Mouse (Mus musculus): ENCODE results near the gene Tcte1. TPM values are rescaled to one million over a fixed set of nuclear protein-coding genes. Genes with fewer than 3 reads are reported as not detected.

The Tcte1 gene
- polyA plus RNA-seq, 1 experiment from 2014 or later = 6.2 TPM

DNA sequence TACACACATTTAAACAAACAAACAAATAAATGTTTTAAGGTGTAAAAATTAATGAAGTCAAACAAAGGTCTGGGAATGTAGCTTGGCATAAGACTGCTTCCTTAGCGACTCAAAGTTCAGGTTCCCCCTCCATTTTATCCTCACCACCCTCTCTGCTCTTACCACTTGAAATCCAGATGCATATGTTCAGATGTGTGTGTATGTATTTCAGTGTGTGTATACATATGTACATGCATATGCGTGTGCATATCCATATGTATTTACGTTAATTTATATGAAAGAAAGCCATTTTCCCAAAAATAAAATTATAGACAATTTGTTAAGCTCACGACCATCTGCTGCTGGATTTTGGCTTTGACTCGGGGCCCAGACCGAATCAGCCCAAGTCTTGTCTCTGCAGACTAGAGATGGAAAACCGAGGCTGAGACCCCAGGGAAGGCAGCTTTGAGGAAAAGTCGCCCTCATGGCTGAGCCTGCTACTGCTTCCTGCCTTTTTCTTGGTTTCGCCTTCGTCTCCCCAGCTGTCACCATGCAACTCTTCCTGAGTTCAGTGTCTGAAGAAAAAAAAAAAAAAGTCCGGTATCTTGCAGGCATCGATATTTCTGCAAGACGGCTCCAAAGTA, 32.6 kb upstream of the Tcte1 start:
- WGBS = 62% methylated on average over 13 of the region's 13 CpGs

DNA sequence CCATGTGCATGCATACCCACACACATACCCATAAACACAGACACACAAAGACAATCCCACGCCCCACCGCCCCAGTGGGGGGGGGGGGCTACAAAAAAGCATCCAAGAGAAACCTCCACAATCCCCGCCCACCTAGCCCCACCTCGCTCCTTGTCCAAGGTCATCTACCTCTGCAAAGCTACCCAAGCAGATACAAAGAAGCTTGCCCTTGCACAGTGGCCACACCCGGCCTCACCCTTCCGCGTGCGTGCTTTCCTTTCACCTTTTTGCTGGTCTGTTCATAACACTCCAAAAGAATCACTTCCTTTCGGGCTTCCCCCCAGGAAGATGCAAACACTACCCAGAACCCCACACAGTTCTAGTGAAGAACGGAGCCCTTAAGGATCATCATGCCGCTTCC, 27.8 kb upstream of the Tcte1 start:
- no peak overlapping the region for H3K27ac ChIP-seq (replicated peaks)
- no peak overlapping the region for H3K4me3 ChIP-seq (replicated peaks)
- no peaks in the 10 kb centered on the region for H3K9me3 ChIP-seq (replicated peaks)
- ATAC-seq (ENCODE audit: insufficient number of reproducible peaks, low FRiP score, low TSS enrichment, low read depth) = no peak
- H3K36me3 ChIP-seq = no peaks in the 10 kb centered on the region
- no peaks in the 10 kb centered on the region for H3K4me1 ChIP-seq
- WGBS = 79% methylated on average over 11 of the region's 11 CpGs
- H3K9ac ChIP-seq = no peak overlapping the region
- no peak overlapping the region for H3K4me2 ChIP-seq (replicated peaks)
- peaks cover 4% of the 10 kb centered on the region; the same call in 1 of the 2 replicates for H3K27me3 ChIP-seq

More for the DNA sequence above, 32.6 kb upstream of the Tcte1 start:
- Histone ChIP-seq H3K27ac (replicated peaks) (no peak overlapping the region), H3K36me3 (no peaks in the 10 kb centered on the region), H3K4me3 (replicated peaks) (no peak overlapping the region), H3K4me1 (no peaks in the 10 kb centered on the region), H3K27me3 (no peaks in the 10 kb centered on the region), H3K9ac (no peak overlapping the region), H3K4me2 (replicated peaks) (no peak overlapping the region), H3K9me3 (replicated peaks) (no peaks in the 10 kb centered on the region)
- ATAC-seq (ENCODE audit: insufficient number of reproducible peaks, low FRiP score, low TSS enrichment, low read depth) = no peak

DNA sequence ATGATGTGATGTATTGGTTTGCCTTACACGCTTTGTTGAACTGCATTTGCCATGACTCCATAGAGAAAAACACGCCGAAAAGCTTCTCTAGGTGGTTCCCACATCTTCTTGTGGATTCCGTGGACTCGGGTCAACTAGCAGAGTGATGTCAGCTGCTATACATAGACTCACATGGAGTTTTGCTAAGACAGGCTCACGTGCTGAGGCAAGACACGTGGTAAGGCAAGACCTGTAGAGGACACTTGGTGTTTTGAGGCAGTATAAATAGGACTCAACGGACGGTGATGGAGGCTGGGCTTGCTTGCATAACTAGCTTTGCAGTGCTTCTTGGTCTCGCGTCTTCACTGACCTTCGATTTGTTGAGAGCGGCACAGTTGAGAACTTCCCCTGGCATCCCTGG, 24.8 kb upstream of the Tcte1 start:
- ATAC-seq (ENCODE audit: insufficient number of reproducible peaks, low FRiP score, low TSS enrichment, low read depth) = no peak
- Histone ChIP-seq H3K27ac (replicated peaks) (no peak overlapping the region), H3K4me2 (replicated peaks) (no peak overlapping the region), H3K4me1 (no peaks in the 10 kb centered on the region), H3K9ac (no peak overlapping the region), H3K9me3 (replicated peaks) (no peaks in the 10 kb centered on the region), H3K4me3 (replicated peaks) (no peak overlapping the region), H3K36me3 (no peaks in the 10 kb centered on the region), H3K27me3 (peaks cover 4% of the 10 kb centered on the region; the same call in 1 of the 2 replicates)
- WGBS = 82% methylated on average over 13 of the region's 13 CpGs

DNA sequence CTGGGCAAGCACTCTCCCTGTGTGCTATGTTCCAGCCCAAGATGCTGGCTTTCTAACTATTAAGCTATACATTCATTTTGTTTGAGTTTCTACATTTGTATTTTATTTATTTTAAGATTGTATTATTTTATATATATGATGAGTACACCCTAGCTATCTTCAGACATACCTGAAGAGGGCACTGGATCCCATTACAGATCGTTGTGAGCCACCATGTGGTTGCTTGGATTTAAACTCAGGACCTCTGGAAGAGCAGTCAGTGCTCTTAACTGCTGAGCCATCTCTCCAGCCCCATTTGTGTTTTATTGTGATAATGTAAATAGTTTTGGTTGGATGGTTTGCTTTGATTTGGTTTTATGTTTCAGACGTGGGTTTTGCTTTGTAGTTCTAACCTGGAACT, 23.7 kb upstream of the Tcte1 start:
- no peak overlapping the region for H3K27ac ChIP-seq (replicated peaks)
- no peak overlapping the region for H3K9ac ChIP-seq
- no peaks in the 10 kb centered on the region for H3K36me3 ChIP-seq
- no peak overlapping the region for H3K4me2 ChIP-seq (replicated peaks)
- H3K27me3 ChIP-seq = peaks cover 4% of the 10 kb centered on the region; the same call in 1 of the 2 replicates
- H3K4me1 ChIP-seq = no peaks in the 10 kb centered on the region
- no peak overlapping the region for H3K4me3 ChIP-seq (replicated peaks)
- no peak for ATAC-seq (ENCODE audit: insufficient number of reproducible peaks, low FRiP score, low TSS enrichment, low read depth)
- WGBS = 40% methylated on average over 2 of the region's 2 CpGs
- no peaks in the 10 kb centered on the region for H3K9me3 ChIP-seq (replicated peaks)

DNA sequence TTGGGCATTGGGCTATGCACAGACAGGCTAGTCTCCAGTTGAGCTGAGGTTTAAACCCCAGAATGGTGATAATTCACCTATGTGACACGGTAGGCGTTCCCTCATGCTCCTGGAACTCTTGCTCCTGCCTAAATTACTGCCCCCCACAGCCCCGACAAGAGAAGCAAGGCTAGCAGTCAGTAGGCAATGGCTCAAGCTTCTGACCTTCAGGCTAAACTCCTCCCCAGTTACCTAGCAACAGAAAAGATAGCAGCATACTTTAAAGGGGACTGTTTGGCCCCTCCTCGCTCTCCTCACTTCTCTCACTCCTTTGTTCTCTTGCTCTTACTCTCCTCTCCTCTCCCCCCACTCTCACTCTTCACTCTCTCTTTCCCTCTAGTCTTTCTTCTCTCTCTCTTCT, 22.3 kb upstream of the Tcte1 start:
- Histone ChIP-seq H3K36me3 (no peaks in the 10 kb centered on the region), H3K27me3 (peaks cover 4% of the 10 kb centered on the region; the same call in 1 of the 2 replicates), H3K27ac (replicated peaks) (no peak overlapping the region), H3K9me3 (replicated peaks) (no peaks in the 10 kb centered on the region), H3K4me1 (no peaks in the 10 kb centered on the region), H3K4me3 (replicated peaks) (no peak overlapping the region), H3K9ac (no peak overlapping the region), H3K4me2 (replicated peaks) (no peak overlapping the region)
- ATAC-seq (ENCODE audit: insufficient number of reproducible peaks, low FRiP score, low TSS enrichment, low read depth) = no peak
- WGBS = 32% methylated on average over 4 of the region's 4 CpGs

DNA sequence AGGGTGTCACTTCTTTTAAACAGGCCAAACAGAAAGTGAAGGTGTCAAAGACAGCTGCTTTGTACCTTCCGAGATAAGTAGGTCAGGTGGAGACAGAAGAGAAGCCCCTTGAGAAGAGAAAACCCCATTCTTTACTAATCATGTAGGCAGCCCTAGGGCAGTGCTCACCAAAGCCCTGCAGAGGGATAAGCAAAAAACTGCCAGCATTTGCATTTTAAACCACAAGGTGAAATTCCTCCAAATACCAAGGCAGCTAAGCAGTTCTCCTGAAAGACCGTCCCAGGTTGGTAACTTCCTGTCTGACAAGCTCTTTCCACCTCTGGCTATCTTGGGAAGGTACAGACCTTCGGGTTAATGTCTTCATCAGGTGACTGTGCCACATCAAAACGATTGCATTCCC, 20.9 kb upstream of the Tcte1 start:
- WGBS = 40% methylated on average over 4 of the region's 4 CpGs
- H3K9ac ChIP-seq = no peak overlapping the region
- no peak for ATAC-seq (ENCODE audit: insufficient number of reproducible peaks, low FRiP score, low TSS enrichment, low read depth)

DNA sequence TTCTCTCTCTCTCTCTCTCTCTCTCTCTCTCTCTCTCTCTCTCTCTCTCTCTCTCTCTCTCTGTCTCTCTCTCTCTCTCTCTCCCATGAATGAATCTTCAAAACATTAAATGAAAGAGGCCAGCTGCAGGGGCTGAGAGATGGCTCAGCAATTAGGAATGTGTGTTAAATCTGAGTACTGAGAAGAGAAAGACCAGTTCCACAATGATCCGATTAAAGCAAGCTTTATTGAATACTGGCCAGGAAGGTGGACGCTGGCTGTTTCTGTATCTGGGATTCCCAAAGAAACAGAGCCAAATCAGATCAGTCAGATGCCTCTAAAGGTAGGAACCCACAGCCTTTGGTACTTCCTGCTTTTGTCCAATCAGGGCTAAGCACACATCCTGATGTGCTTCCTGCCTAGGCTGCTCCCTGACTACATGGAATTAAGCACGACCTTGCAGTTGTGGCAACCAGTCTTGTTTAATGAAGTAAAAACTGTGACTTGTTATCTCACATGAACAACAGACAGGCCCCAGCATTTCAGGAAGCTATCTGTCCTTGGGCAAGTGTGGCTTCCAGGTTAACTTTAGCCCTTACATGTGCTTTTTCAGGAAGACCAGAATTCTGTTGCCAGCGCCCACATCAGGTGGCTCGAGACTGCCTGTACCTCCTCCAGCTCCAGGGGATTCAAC, 19.8 kb upstream of the Tcte1 start:
- WGBS = 51% methylated on average over 5 of the region's 5 CpGs
- peaks cover 1% of the 10 kb centered on the region; the same call in 1 of the 2 replicates for H3K36me3 ChIP-seq
- H3K27ac ChIP-seq (replicated peaks) = no peak overlapping the region
- no peak overlapping the region for H3K4me2 ChIP-seq (replicated peaks)
- ATAC-seq (ENCODE audit: insufficient number of reproducible peaks, low FRiP score, low TSS enrichment, low read depth) = no peak
- no peak overlapping the region for H3K4me3 ChIP-seq (replicated peaks)
- no peaks in the 10 kb centered on the region for H3K9me3 ChIP-seq (replicated peaks)
- H3K9ac ChIP-seq = no peak overlapping the region
- peaks cover 4% of the 10 kb centered on the region; the same call in 1 of the 2 replicates for H3K27me3 ChIP-seq
- peaks cover 9% of the 10 kb centered on the region; the same call in 1 of the 2 replicates for H3K4me1 ChIP-seq

More for the DNA sequence above, 20.9 kb upstream of the Tcte1 start:
- peaks cover 6% of the 10 kb centered on the region; the same call in 1 of the 2 replicates for H3K4me1 ChIP-seq
- H3K27me3 ChIP-seq = peaks cover 4% of the 10 kb centered on the region; the same call in 1 of the 2 replicates
- no peak overlapping the region for H3K4me3 ChIP-seq (replicated peaks)
- H3K36me3 ChIP-seq = no peaks in the 10 kb centered on the region
- no peak overlapping the region for H3K27ac ChIP-seq (replicated peaks)
- no peaks in the 10 kb centered on the region for H3K9me3 ChIP-seq (replicated peaks)
- H3K4me2 ChIP-seq (replicated peaks) = no peak overlapping the region

DNA sequence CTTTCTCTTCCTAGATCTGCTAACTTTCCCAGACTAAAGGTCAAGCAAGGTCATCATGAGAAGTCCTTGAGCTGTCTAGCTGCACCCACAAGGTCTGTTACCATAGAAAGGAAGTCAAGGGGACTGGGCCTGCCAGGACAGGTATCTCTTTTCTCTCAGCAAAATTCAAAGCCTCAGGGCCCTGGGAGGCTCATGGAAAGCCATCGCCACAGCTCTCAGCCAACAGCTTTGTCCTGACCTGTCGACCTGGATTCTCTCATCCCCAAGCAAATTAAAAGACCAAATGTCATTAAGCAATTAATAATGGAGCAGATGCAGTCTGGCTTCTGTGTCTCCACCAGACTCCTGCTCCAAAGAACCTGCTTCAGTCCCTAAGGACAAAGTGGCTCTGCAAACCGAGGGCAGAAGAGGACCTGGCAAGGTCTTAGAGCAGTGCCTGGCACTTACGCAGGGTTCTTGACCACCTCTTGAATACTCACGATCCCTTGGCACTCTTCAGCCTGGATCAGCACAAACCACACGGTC, 17.2 kb upstream of the Tcte1 start:
- no peak overlapping the region for H3K4me3 ChIP-seq (replicated peaks)
- no peak for ATAC-seq (ENCODE audit: insufficient number of reproducible peaks, low FRiP score, low TSS enrichment, low read depth)
- no peak overlapping the region for H3K9ac ChIP-seq
- H3K36me3 ChIP-seq = peaks cover 23% of the 10 kb centered on the region
- H3K4me1 ChIP-seq = peaks cover 9% of the 10 kb centered on the region; the same call in 1 of the 2 replicates
- no peak overlapping the region for H3K27ac ChIP-seq (replicated peaks)
- whole genome bisulfite sequencing = 58% methylated on average over 6 of the region's 6 CpGs
- H3K4me2 ChIP-seq (replicated peaks) = peak overlapping the region; percentile 46; the same call in 1 of the 2 replicates
- no peaks in the 10 kb centered on the region for H3K9me3 ChIP-seq (replicated peaks)
- no peaks in the 10 kb centered on the region for H3K27me3 ChIP-seq

DNA sequence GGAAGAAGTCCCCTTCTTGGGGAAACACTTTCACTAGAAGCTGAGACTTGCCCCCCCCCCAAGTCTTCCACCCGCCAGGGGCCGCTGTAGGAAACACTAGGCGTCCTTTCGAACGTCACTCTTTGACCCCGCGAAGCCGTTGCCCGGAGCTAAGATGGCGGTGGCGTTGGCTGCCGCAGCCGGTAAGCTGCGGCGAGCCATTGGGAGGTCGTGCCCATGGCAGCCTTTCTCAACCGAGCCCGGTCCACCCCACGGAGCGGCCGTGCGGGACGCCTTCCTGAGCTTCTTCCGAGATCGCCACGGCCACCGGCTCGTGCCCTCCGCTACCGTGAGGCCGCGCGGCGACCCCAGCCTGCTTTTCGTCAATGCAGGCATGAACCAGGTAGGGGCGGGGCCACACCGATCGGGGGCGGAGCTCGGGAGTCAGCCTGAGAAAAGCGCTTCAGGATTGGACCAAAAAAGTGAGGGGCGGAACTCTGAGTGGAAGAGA, 16.5 kb upstream of the Tcte1 start, which contains the start of gene Aars2:
TSS of gene Aars2 (plus strand) at position 142 of the 490 bp plus-strand sequence.
- peak within 1 kb of the TSS; percentile 46 for H3K4me2 ChIP-seq (replicated peaks)
- no peaks in the 10 kb centered on the region for H3K27me3 ChIP-seq
- H3K27ac ChIP-seq (replicated peaks) = peak within 1 kb of the TSS; percentile 85
- peak within 1 kb of the TSS; percentile 59; the same call in 1 of the 2 replicates for H3K9ac ChIP-seq
- H3K9me3 ChIP-seq (replicated peaks) = no peaks in the 10 kb centered on the region
- H3K36me3 ChIP-seq = peaks cover 25% of the 10 kb centered on the region
- WGBS = 0% methylated on average over 42 of the region's 42 CpGs
- peak within 1 kb of the TSS; percentile 97 for H3K4me3 ChIP-seq (replicated peaks)
- H3K4me1 ChIP-seq = peaks cover 9% of the 10 kb centered on the region; the same call in 1 of the 2 replicates
- peak; percentile 88 for ATAC-seq (ENCODE audit: insufficient number of reproducible peaks, low FRiP score, low TSS enrichment, low read depth)

DNA sequence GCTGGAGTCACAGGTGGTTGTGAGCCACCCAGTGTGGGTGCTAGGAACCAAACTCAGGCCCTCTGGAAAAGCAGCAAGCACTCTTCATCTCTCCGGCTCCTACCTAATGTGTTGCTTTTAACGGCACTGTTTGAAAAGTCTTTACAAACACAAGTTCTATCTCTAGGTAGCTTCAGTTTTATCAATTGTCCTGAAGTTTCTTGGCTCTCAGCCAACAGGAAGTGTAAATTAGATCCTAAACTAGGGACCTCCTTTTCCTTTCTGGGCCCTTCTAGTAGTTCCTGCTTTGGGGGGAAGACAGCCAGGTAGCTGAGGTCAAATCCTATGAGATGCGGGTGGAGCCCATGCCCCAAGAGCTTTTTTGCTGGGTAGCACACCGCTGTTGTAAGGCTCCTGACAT, 12.4 kb upstream of the Tcte1 start:
- H3K9ac ChIP-seq = no peak overlapping the region
- no peak overlapping the region for H3K4me3 ChIP-seq (replicated peaks)
- peaks cover 26% of the 10 kb centered on the region for H3K36me3 ChIP-seq
- no peak overlapping the region for H3K27ac ChIP-seq (replicated peaks)
- H3K9me3 ChIP-seq (replicated peaks) = no peaks in the 10 kb centered on the region
- peaks cover 9% of the 10 kb centered on the region; the same call in 1 of the 2 replicates for H3K4me1 ChIP-seq
- ATAC-seq (ENCODE audit: insufficient number of reproducible peaks, low FRiP score, low TSS enrichment, low read depth) = no peak
- no peak overlapping the region for H3K4me2 ChIP-seq (replicated peaks)
- no peaks in the 10 kb centered on the region for H3K27me3 ChIP-seq
- 89% methylated on average over 4 of the region's 4 CpGs for WGBS

DNA sequence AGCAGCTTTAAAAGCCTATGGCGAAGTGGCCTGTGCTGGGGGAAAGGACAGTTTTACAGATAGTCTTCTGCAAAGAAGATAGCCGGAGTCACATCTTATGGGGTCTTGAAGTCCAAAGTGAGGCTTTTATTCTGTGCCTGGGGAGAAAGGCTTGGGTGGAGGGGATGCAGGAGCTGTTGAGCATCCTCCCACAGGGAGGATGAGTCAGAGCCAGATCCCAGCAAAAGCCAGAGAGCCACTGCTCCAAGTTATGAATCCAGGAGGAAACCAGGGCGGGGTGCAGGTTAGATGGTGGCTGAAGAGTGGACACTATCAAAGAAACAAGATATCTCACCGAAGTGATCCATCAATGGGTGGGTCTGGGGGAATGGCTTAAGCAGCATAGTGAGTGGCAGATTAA, 11.5 kb upstream of the Tcte1 start:
- H3K9ac ChIP-seq = no peak overlapping the region; the same call in 1 of the 2 replicates
- no peaks in the 10 kb centered on the region for H3K9me3 ChIP-seq (replicated peaks)
- no peak overlapping the region for H3K4me2 ChIP-seq (replicated peaks)
- no peak for ATAC-seq (ENCODE audit: insufficient number of reproducible peaks, low FRiP score, low TSS enrichment, low read depth)
- H3K27ac ChIP-seq (replicated peaks) = no peak overlapping the region
- H3K4me1 ChIP-seq = peaks cover 4% of the 10 kb centered on the region; the same call in 1 of the 2 replicates
- H3K4me3 ChIP-seq (replicated peaks) = no peak overlapping the region
- 87% methylated on average over 4 of the region's 4 CpGs for WGBS
- H3K36me3 ChIP-seq = peaks cover 27% of the 10 kb centered on the region
- H3K27me3 ChIP-seq = no peaks in the 10 kb centered on the region
